Mouse (Mus musculus): ENCODE data around the gene Pnn.
A peak's percentile ranks its signal among the peaks of the same experiment; 100 is the strongest.

DNA sequence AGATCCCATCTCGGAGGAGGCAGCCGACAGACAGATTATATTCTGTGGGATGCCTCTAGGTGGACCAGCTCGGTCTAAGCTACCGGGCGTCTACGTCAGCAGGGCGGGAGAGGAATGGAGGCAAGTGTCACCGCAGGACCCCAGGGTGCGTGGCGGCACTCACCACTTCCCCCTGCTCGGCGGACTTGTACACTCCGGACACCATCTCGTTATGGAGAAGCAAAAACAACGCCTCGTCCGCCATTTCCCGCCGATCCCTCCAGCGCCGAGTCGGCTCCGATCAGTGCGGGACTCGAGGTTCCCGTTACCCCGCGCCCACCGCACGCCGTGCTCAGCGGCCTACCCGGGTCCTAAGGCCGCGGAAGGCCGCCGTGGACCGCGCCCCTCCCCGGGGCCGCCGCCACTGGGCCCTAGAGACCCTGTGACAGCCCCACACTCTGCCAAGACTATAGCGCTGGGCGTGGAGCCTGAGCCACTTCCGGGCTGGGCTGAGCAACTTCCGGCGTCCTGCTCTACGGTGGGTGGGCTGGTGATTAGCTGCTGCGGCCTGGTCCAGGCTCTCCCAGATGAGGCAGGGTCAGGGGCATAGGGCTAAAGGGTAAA lies 5.6 kb upstream of the Pnn start, which contains the start of gene Trappc6b:
- TF ChIP-seq POLR2A (IDR thresholded peaks at IDR 0.05; ENCODE audit: insufficient read depth, low read length) (peak; percentile 86), CTCF (IDR thresholded peaks at IDR 0.05; ENCODE audit: low read depth, low read length) (no peak), EP300 (IDR thresholded peaks at IDR 0.05; ENCODE audit: insufficient read depth, low read depth, low read length) (peak; percentile 51; the same call in 1 of the 2 replicates)

All from ES-Bruce4 (cell line).